Mouse (Mus musculus): ENCODE results near the gene Mga. TPM values are rescaled to one million over a fixed set of nuclear protein-coding genes. Genes with fewer than 3 reads are reported as not detected.

Gene Mga
- 29.1 and 30.1 TPM in 2 replicates for polyA plus RNA-seq (2016; fragmentation: Nextera tagmentation; extraction: Ambion mirVana)

- H3K4me1 ChIP-seq = peaks cover 25% of the 10 kb centered on the region
- H3K27ac ChIP-seq = peak within 1 kb of the TSS; percentile 86
- H3K36me3 ChIP-seq (replicated peaks) = peaks cover 10% of the 10 kb centered on the region
- peak; percentile 97 for DNase-seq (ENCODE audit: extremely low spot score, low spot score)
- H3K27me3 ChIP-seq (ENCODE audit: poor library complexity, severe bottlenecking) = no peaks in the 10 kb centered on the region
- H3K9me3 ChIP-seq = no peaks in the 10 kb centered on the region; the same call in 1 of the 2 replicates
- WGBS = under 1% methylated on average over 58 of the region's 58 CpGs
- peak within 1 kb of the TSS; percentile 67 for H3K4me3 ChIP-seq
Observed at GRCm38 (mm10) chr2:119897090-119897732, at the start of gene Mga. Mga (plus strand) TSS chr2:119897228.

GRCm38 (mm10) chr2:119853811-119854210, 43.2 kb upstream of the Mga start:
- WGBS = 85% methylated on average over 4 of the region's 4 CpGs
- DNase-seq (ENCODE audit: extremely low spot score, low spot score) = no peak
- no peaks in the 10 kb centered on the region for H3K9me3 ChIP-seq
- H3K27ac ChIP-seq = no peak overlapping the region
- no peaks in the 10 kb centered on the region for H3K36me3 ChIP-seq (replicated peaks)
- H3K4me1 ChIP-seq = no peaks in the 10 kb centered on the region
- no peak overlapping the region for H3K4me3 ChIP-seq
- H3K27me3 ChIP-seq (ENCODE audit: poor library complexity, severe bottlenecking) = no peaks in the 10 kb centered on the region

DNA sequence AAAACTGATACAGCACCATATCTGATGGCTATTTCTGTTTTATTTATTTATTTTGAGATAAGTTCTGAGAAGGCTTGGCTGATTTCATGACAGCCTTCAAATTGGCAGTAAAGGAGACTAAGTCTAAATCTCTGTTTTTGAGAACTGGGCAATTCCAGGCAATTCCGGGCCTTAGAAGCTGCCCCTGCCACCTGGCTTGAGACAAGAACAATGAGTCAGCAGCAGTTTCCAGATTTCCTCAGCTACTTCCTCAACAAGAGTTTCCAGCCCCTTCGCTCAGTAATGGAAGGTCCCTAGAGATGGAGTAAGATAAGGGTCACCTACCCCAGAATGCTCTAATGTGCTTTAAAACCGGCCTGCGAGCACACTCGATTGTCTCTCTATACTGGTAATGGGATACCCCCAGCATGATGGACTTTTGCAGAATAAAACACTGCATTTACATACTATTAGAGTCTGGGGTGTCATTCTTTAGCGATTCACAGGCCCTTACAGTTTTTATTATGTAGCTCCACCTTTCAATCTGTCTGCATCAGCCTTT, 41.6 kb upstream of the Mga start:
- Histone ChIP-seq H3K4me3 (no peak overlapping the region), H3K27ac (no peak overlapping the region), H3K36me3 (replicated peaks) (no peaks in the 10 kb centered on the region), H3K27me3 (ENCODE audit: poor library complexity, severe bottlenecking) (no peaks in the 10 kb centered on the region), H3K4me1 (no peaks in the 10 kb centered on the region), H3K9me3 (no peaks in the 10 kb centered on the region)
- WGBS = 74% methylated on average over 6 of the region's 6 CpGs
- DNase-seq (ENCODE audit: extremely low spot score, low spot score) = no peak

DNA sequence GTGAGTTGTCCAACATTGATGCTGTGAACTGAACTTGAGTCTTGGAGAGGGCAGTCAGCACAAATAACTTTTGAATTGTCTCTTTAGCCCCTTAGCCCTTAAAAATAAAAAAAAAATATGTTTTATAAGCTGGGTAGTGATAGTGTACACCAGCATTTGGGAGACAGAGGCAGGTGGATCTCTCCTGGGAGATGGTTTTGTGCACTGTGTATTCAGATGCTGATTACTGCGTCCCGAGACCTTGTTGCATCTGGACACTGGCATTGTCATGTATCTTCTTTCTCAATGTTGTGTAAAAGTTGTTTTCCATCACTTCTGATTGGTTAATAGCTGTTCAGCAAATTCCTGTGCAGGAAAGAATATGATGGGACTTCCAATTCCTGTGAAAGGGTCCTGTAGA, 39.7 kb upstream of the Mga start:
- 86% methylated on average over 2 of the region's 2 CpGs for WGBS
- Histone ChIP-seq H3K27ac (no peak overlapping the region), H3K9me3 (no peaks in the 10 kb centered on the region), H3K36me3 (replicated peaks) (no peaks in the 10 kb centered on the region), H3K4me1 (no peaks in the 10 kb centered on the region), H3K27me3 (ENCODE audit: poor library complexity, severe bottlenecking) (no peaks in the 10 kb centered on the region), H3K4me3 (no peak overlapping the region)
- no peak for DNase-seq (ENCODE audit: extremely low spot score, low spot score)

GRCm38 (mm10) chr2:119864484-119864883, 32.5 kb upstream of the Mga start:
- Histone ChIP-seq H3K4me1 (no peaks in the 10 kb centered on the region), H3K36me3 (replicated peaks) (no peaks in the 10 kb centered on the region), H3K4me3 (no peak overlapping the region), H3K9me3 (no peaks in the 10 kb centered on the region), H3K27ac (no peak overlapping the region), H3K27me3 (ENCODE audit: poor library complexity, severe bottlenecking) (0 out of 2 replicates have a peak, but pooled peaks cover 6% of the 10 kb centered on the region)
- WGBS = 76% methylated on average over 4 of the region's 4 CpGs
- no peak for DNase-seq (ENCODE audit: extremely low spot score, low spot score)

- Histone ChIP-seq H3K27me3 (ENCODE audit: poor library complexity, severe bottlenecking) (peaks cover 42% of the 10 kb centered on the region), H3K4me3 (peak overlapping the region; percentile 68), H3K4me1 (peaks cover 16% of the 10 kb centered on the region), H3K36me3 (replicated peaks) (no peaks in the 10 kb centered on the region), H3K27ac (peak overlapping the region; percentile 89), H3K9me3 (no peaks in the 10 kb centered on the region)
- under 1% methylated on average over 73 of the region's 73 CpGs for WGBS
- DNase-seq (ENCODE audit: extremely low spot score, low spot score) = peak; percentile 73
Observed at GRCm38 (mm10) chr2:119872371-119873104, 24.5 kb upstream of the Mga start.

GRCm38 (mm10) chr2:119873105-119873464, 23.9 kb upstream of the Mga start:
- no peaks in the 10 kb centered on the region for H3K9me3 ChIP-seq
- peak overlapping the region; percentile 68 for H3K4me3 ChIP-seq
- H3K27ac ChIP-seq = peak overlapping the region; percentile 89
- peaks cover 16% of the 10 kb centered on the region for H3K4me1 ChIP-seq
- peak; percentile 84 for DNase-seq (ENCODE audit: extremely low spot score, low spot score)
- peaks cover 40% of the 10 kb centered on the region for H3K27me3 ChIP-seq (ENCODE audit: poor library complexity, severe bottlenecking)
- 2% methylated on average over 39 of the region's 39 CpGs for WGBS
- H3K36me3 ChIP-seq (replicated peaks) = no peaks in the 10 kb centered on the region

GRCm38 (mm10) chr2:119875981-119876380, 21.0 kb upstream of the Mga start:
- Histone ChIP-seq H3K4me1 (peaks cover 16% of the 10 kb centered on the region), H3K9me3 (no peaks in the 10 kb centered on the region), H3K36me3 (replicated peaks) (no peaks in the 10 kb centered on the region), H3K4me3 (no peak overlapping the region), H3K27me3 (ENCODE audit: poor library complexity, severe bottlenecking) (peaks cover 25% of the 10 kb centered on the region), H3K27ac (no peak overlapping the region)
- no peak for DNase-seq (ENCODE audit: extremely low spot score, low spot score)

GRCm38 (mm10) chr2:119887201-119887600, 9.8 kb upstream of the Mga start:
- 92% methylated on average over 3 of the region's 3 CpGs for WGBS
- no peak overlapping the region for H3K4me3 ChIP-seq
- no peaks in the 10 kb centered on the region for H3K27me3 ChIP-seq (ENCODE audit: poor library complexity, severe bottlenecking)
- no peaks in the 10 kb centered on the region for H3K9me3 ChIP-seq
- H3K4me1 ChIP-seq = no peaks in the 10 kb centered on the region
- H3K27ac ChIP-seq = no peak overlapping the region
- H3K36me3 ChIP-seq (replicated peaks) = no peaks in the 10 kb centered on the region
- no peak for DNase-seq (ENCODE audit: extremely low spot score, low spot score)

GRCm38 (mm10) chr2:119896553-119897089, 407 bp upstream of the Mga start:
- peak overlapping the region; percentile 67 for H3K4me3 ChIP-seq
- peak overlapping the region; percentile 86 for H3K27ac ChIP-seq
- H3K36me3 ChIP-seq (replicated peaks) = peaks cover 9% of the 10 kb centered on the region
- no peak for DNase-seq (ENCODE audit: extremely low spot score, low spot score)
- no peaks in the 10 kb centered on the region; the same call in 1 of the 2 replicates for H3K9me3 ChIP-seq
- no peaks in the 10 kb centered on the region for H3K27me3 ChIP-seq (ENCODE audit: poor library complexity, severe bottlenecking)
- 14% methylated on average over 19 of the region's 19 CpGs for WGBS
- peaks cover 25% of the 10 kb centered on the region for H3K4me1 ChIP-seq

GRCm38 (mm10) chr2:119898141-119898594, 1.1 kb downstream of the Mga start:
- Histone ChIP-seq H3K4me3 (peak overlapping the region; percentile 67), H3K27ac (peak overlapping the region; percentile 86), H3K9me3 (no peaks in the 10 kb centered on the region; the same call in 1 of the 2 replicates), H3K4me1 (peaks cover 25% of the 10 kb centered on the region), H3K27me3 (ENCODE audit: poor library complexity, severe bottlenecking) (no peaks in the 10 kb centered on the region), H3K36me3 (replicated peaks) (peaks cover 20% of the 10 kb centered on the region)
- WGBS = 8% methylated on average over 19 of the region's 19 CpGs
- DNase-seq (ENCODE audit: extremely low spot score, low spot score) = peak; percentile 64

DNA sequence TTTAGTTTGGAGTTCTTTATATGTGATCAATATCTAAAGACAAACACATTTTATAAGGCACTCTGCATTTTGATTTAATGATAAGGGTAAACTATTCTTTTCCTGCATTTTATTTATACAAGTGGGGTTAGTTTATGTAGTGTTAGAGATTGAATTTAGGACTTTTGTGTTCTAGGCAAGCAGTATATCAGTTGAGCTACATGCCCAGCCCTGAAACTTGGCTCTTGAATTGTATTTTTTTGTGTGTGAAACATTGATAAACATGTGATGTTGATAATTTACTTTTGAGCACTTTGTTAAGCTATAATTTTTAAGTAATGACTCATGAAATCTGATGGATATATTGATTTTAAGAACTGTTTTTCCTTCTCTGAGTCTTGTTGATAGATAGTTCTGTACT, 19.0 kb downstream of the Mga start:
- Histone ChIP-seq H3K36me3 (replicated peaks) (peaks cover 46% of the 10 kb centered on the region), H3K4me1 (no peaks in the 10 kb centered on the region), H3K9me3 (no peaks in the 10 kb centered on the region), H3K4me3 (no peak overlapping the region), H3K27me3 (ENCODE audit: poor library complexity, severe bottlenecking) (no peaks in the 10 kb centered on the region), H3K27ac (no peak overlapping the region)
- DNase-seq (ENCODE audit: extremely low spot score, low spot score) = no peak

Measured in forebrain, embryonic 10.5 days (tissue).